In genomic region chr5:127577419-127577818, GRCm38 (mm10) we compare ENCODE assay signal across 10 mouse cellular contexts. TPM values are rescaled to one million over a fixed set of nuclear protein-coding genes. Genes with fewer than 3 reads are reported as not detected.
DNase-seq lines count a peak whose midpoint lies in the region; ATAC-seq and TF ChIP-seq lines count a peak whose summit lies in the region.
"Had no signal": no experiment of that assay in that cellular context is flagged by ENCODE, and none has a peak within 500 bp of the region (broad histone marks: within the 10 kb centered on the region; RNA-seq: fewer than 3 reads in every experiment).

No protein-coding gene starts in this region.

- H3K4me3 ChIP-seq in lung, embryonic 14.5 days (ENCODE audit: low read depth, low read length) = no peak overlapping the region
- no peak overlapping the region for H3K4me3 ChIP-seq in embryonic facial prominence, embryonic 10.5 days
- H3K4me3 ChIP-seq: stomach, embryonic 15.5 days had no signal

- 0 out of 2 replicates have a peak, but pooled peaks cover 2% of the 10 kb centered on the region for H3K4me1 ChIP-seq in lung, embryonic 14.5 days (ENCODE audit: insufficient read depth)
- no peaks in the 10 kb centered on the region for H3K4me1 ChIP-seq in embryonic facial prominence, embryonic 10.5 days
- H3K4me1 ChIP-seq: stomach, embryonic 15.5 days had no signal

- no peak overlapping the region for H3K9ac ChIP-seq in lung, embryonic 14.5 days
- H3K9ac ChIP-seq: stomach, embryonic 15.5 days had no signal

- WGBS in lung, embryonic 14.5 days = 46% methylated on average over 8 of the region's 8 CpGs
- WGBS in embryonic facial prominence, embryonic 10.5 days = 53% methylated on average over 8 of the region's 8 CpGs

- no peaks in the 10 kb centered on the region for H3K27me3 ChIP-seq in lung, embryonic 14.5 days (ENCODE audit: insufficient read depth, low read length)
- no peaks in the 10 kb centered on the region for H3K27me3 ChIP-seq in embryonic facial prominence, embryonic 10.5 days (replicated peaks; ENCODE audit: low read depth, poor library complexity, severe bottlenecking)
- H3K27me3 ChIP-seq: stomach, embryonic 15.5 days had no signal

- no peaks in the 10 kb centered on the region for H3K36me3 ChIP-seq in lung, embryonic 14.5 days (ENCODE audit: insufficient read depth)
- H3K36me3 ChIP-seq in embryonic facial prominence, embryonic 10.5 days (replicated peaks) = no peaks in the 10 kb centered on the region
- H3K36me3 ChIP-seq: stomach, embryonic 15.5 days had no signal

- no peaks in the 10 kb centered on the region for H3K9me3 ChIP-seq in lung, embryonic 14.5 days (ENCODE audit: low read depth, low read length)
- H3K9me3 ChIP-seq in embryonic facial prominence, embryonic 10.5 days = no peaks in the 10 kb centered on the region
- H3K9me3 ChIP-seq: stomach, embryonic 15.5 days had no signal

- peak; percentile 65 for TF ChIP-seq CTCF in lung, embryonic 14.5 days (IDR thresholded peaks at IDR 0.05; ENCODE audit: low read depth)

- ATAC-seq in CD4-positive, CD25-positive, alpha-beta regulatory T cell, adult 4 months = no peak
- ATAC-seq in lung, embryonic 14.5 days (ENCODE audit: insufficient read depth) = no peak
- ATAC-seq: inflammation-experienced regulatory T-cells, adult 6 months had no signal

- DNase-seq in CD4-positive, CD25-positive, alpha-beta regulatory T cell, adult 2 months (ENCODE audit: low read depth, low spot score) = peak; percentile 4
- DNase-seq in lung, embryonic 14.5 days = peak; percentile 56
- no peak for DNase-seq in lung, postnatal 4 days
- peak; percentile 42 for DNase-seq in ZHBTc4 (ENCODE audit: low read depth, low spot score)
- DNase-seq in embryonic facial prominence, embryonic 10.5 days (ENCODE audit: low spot score) = peak; percentile 26
- DNase-seq in layer of hippocampus, postnatal 36 days = no peak
- DNase-seq in left cerebral cortex, adult 8-10 months (ENCODE audit: low spot score in 2 of 2) = no peak

- no peak overlapping the region for H3K4me2 ChIP-seq in lung, embryonic 14.5 days
- H3K4me2 ChIP-seq: stomach, embryonic 15.5 days had no signal

- H3K27ac ChIP-seq in lung, embryonic 14.5 days (ENCODE audit: low read depth) = no peak overlapping the region
- H3K27ac ChIP-seq in embryonic facial prominence, embryonic 10.5 days (replicated peaks) = no peak overlapping the region
- H3K27ac ChIP-seq: stomach, embryonic 15.5 days had no signal

RNA-seq across cellular contexts. Expression of gene Glt1d1, which starts 54.6 kb away (rescaled TPM):
- polyA plus RNA-seq in CD4-positive, CD25-positive, alpha-beta regulatory T cell, adult 4 months (2017; shearing (Covaris generic)) = not detected
- polyA plus RNA-seq in lung, embryonic 14.5 days (2014; fragmentation: Nextera tagmentation; extraction: Ambion mirVana) = 0.18 and 0.64 TPM in 2 replicates
- polyA plus RNA-seq in embryonic facial prominence, embryonic 10.5 days (2016; fragmentation: Nextera tagmentation; extraction: Ambion mirVana) = 1.3 and 1.8 TPM in 2 replicates
- total RNA-seq in layer of hippocampus, postnatal 36 days (2021) = 10 to 100 TPM; 20.6 to 26.7 TPM
- 10 to 100 TPM; 23.9 to 29.0 (median 25.7) TPM for total RNA-seq in left cerebral cortex, adult 8-10 months (2022)
- polyA plus RNA-seq: inflammation-experienced regulatory T-cells, adult 6 months had no signal

RNA-seq across cellular contexts. Expression of gene Slc15a4, which starts 55.3 kb away (rescaled TPM):
- 1 to 10 TPM; 3.3 to 3.9 TPM for polyA plus RNA-seq in CD4-positive, CD25-positive, alpha-beta regulatory T cell, adult 4 months (2017; shearing (Covaris generic))
- 22.3 and 23.0 TPM in 2 replicates for polyA plus RNA-seq in lung, embryonic 14.5 days (2014; fragmentation: Nextera tagmentation; extraction: Ambion mirVana)
- polyA plus RNA-seq in embryonic facial prominence, embryonic 10.5 days (2016; fragmentation: Nextera tagmentation; extraction: Ambion mirVana) = 25.1 and 27.5 TPM in 2 replicates
- 10 to 100 TPM; 30.4 to 35.3 TPM for total RNA-seq in layer of hippocampus, postnatal 36 days (2021)
- total RNA-seq in left cerebral cortex, adult 8-10 months (2022) = 10 to 100 TPM; 24.3 to 28.9 (median 26.8) TPM

Comparison
In these comparisons a context has a peak if more than half of its experiments do, and no peak if none do; other contexts are left out.
1. DNase-seq: peak in CD4-positive, CD25-positive, alpha-beta regulatory T cell, adult 2 months (single experiment), lung, embryonic 14.5 days (single experiment), ZHBTc4 (single experiment) and embryonic facial prominence, embryonic 10.5 days (single experiment); none in lung, postnatal 4 days (0 of 2), layer of hippocampus, postnatal 36 days (0 of 2) and left cerebral cortex, adult 8-10 months (0 of 2).